Mouse (Mus musculus): ENCODE results near the gene Cma1.
"Not testable (repeated sequence)": the region's sequence is repeated elsewhere in the genome, so short reads cannot be mapped to it uniquely, and the experiment has no call there.

DNA sequence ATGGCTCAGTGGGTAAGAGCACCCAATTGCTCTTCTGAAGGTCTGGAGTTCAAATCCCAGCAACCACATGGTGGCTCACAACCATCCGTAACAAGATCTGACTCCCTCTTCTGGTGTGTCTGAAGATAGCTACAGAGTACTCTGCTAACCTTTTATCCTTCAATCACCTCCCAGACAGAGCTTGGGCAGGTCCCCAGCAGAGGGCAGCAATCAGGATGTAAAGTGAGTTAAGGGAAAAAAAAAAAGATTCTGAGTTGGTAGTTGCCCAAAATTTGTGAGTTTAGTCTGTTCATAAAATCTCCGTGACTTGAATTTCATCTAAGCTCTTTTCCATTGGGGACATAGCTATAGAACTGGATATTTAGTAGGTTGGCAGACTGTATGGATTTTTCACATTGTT lies 19.4 kb upstream of the Cma1 start:
- TF ChIP-seq CTCF (IDR thresholded peaks at IDR 0.05; ENCODE audit: low read depth, low read length); TAL1 (conservative IDR thresholded peaks at IDR 0.05; ENCODE audit: low read depth, low read length); GATA2 (IDR thresholded peaks at IDR 0.05; ENCODE audit: borderline replicate concordance, low read depth, low read length); POLR2AphosphoS5 (IDR thresholded peaks at IDR 0.05; ENCODE audit: insufficient replicate concordance, low read depth, low read length); GATA1 (IDR thresholded peaks at IDR 0.05; ENCODE audit: borderline replicate concordance, low read length): not testable (repeated sequence)
